Mouse (Mus musculus): ENCODE results near the gene Prkci. TPM values are rescaled to one million over a fixed set of nuclear protein-coding genes. Genes with fewer than 3 reads are reported as not detected.

Gene Prkci
- polyA plus RNA-seq, 1 experiment from 2014 or later: 37.1 TPM

- Histone ChIP-seq H3K36me3 (ENCODE audit: insufficient read depth, low read length) (no peaks in the 10 kb centered on the region), H3K9ac (replicated peaks; ENCODE audit: low read depth) (no peak overlapping the region), H3K27me3 (replicated peaks; ENCODE audit: insufficient read depth, low read length) (no peaks in the 10 kb centered on the region), H3K9me3 (ENCODE audit: low read length) (no peaks in the 10 kb centered on the region), H3K4me2 (replicated peaks; ENCODE audit: low read depth, low read length) (peak overlapping the region; percentile 41), H3K4me3 (ENCODE audit: low read depth, low read length) (no peak overlapping the region), H3K27ac (ENCODE audit: low read length) (no peak overlapping the region), H3K4me1 (ENCODE audit: insufficient read depth, low read depth, low read length) (peaks cover 9% of the 10 kb centered on the region)
- DNase-seq (ENCODE audit: low spot score) (peak; percentile 51), ATAC-seq (peak; percentile 43)
- WGBS: 16% methylated on average over 12 of the region's 12 CpGs
- no peak for TF ChIP-seq EP300 (IDR thresholded peaks at IDR 0.05)
- no peak for TF ChIP-seq CTCF (IDR thresholded peaks at IDR 0.05)
Measured at GRCm38 (mm10) chr3:31083507-31084245, 88.1 kb downstream of the Prkci start.

GRCm38 (mm10) chr3:31085000-31085399 is 89.5 kb downstream of the Prkci start:
- ATAC-seq (no peak), DNase-seq (ENCODE audit: low spot score) (no peak)
- WGBS: 66% methylated on average over 3 of the region's 3 CpGs
- H3K27me3 ChIP-seq (replicated peaks; ENCODE audit: insufficient read depth, low read length): no peaks in the 10 kb centered on the region
- no peak overlapping the region for H3K27ac ChIP-seq (ENCODE audit: low read length)
- no peak overlapping the region for H3K9ac ChIP-seq (replicated peaks; ENCODE audit: low read depth)
- H3K4me2 ChIP-seq (replicated peaks; ENCODE audit: low read depth, low read length): no peak overlapping the region
- no peaks in the 10 kb centered on the region for H3K9me3 ChIP-seq (ENCODE audit: low read length)
- TF ChIP-seq CTCF (IDR thresholded peaks at IDR 0.05): no peak
- TF ChIP-seq EP300 (IDR thresholded peaks at IDR 0.05): no peak
- no peaks in the 10 kb centered on the region for H3K36me3 ChIP-seq (ENCODE audit: insufficient read depth, low read length)
- H3K4me1 ChIP-seq (ENCODE audit: insufficient read depth, low read depth, low read length): peaks cover 9% of the 10 kb centered on the region
- no peak overlapping the region for H3K4me3 ChIP-seq (ENCODE audit: low read depth, low read length)

- Histone ChIP-seq H3K9ac (replicated peaks; ENCODE audit: low read depth) (no peak overlapping the region), H3K4me3 (ENCODE audit: low read depth, low read length) (no peak overlapping the region), H3K27me3 (replicated peaks; ENCODE audit: insufficient read depth, low read length) (no peaks in the 10 kb centered on the region), H3K36me3 (ENCODE audit: insufficient read depth, low read length) (no peaks in the 10 kb centered on the region), H3K4me2 (replicated peaks; ENCODE audit: low read depth, low read length) (no peak overlapping the region), H3K27ac (ENCODE audit: low read length) (no peak overlapping the region), H3K4me1 (ENCODE audit: insufficient read depth, low read depth, low read length) (0 out of 2 replicates have a peak, but pooled peaks cover 4% of the 10 kb centered on the region), H3K9me3 (ENCODE audit: low read length) (no peaks in the 10 kb centered on the region)
- 54% methylated on average over 10 of the region's 10 CpGs for WGBS
- DNase-seq (ENCODE audit: low spot score) (no peak), ATAC-seq (no peak)
- TF ChIP-seq CTCF (IDR thresholded peaks at IDR 0.05) (no peak), EP300 (IDR thresholded peaks at IDR 0.05) (no peak)
Measured at GRCm38 (mm10) chr3:31088789-31089775, 93.5 kb downstream of the Prkci start.

- Histone ChIP-seq H3K9ac (replicated peaks; ENCODE audit: low read depth) (no peak overlapping the region), H3K9me3 (ENCODE audit: low read length) (no peaks in the 10 kb centered on the region), H3K4me3 (ENCODE audit: low read depth, low read length) (no peak overlapping the region), H3K4me1 (ENCODE audit: insufficient read depth, low read depth, low read length) (0 out of 2 replicates have a peak, but pooled peaks cover 4% of the 10 kb centered on the region), H3K4me2 (replicated peaks; ENCODE audit: low read depth, low read length) (no peak overlapping the region), H3K27me3 (replicated peaks; ENCODE audit: insufficient read depth, low read length) (no peaks in the 10 kb centered on the region), H3K27ac (ENCODE audit: low read length) (no peak overlapping the region), H3K36me3 (ENCODE audit: insufficient read depth, low read length) (no peaks in the 10 kb centered on the region)
- ATAC-seq (no peak), DNase-seq (ENCODE audit: low spot score) (no peak)
- WGBS: 45% methylated on average over 7 of the region's 7 CpGs
- TF ChIP-seq CTCF (IDR thresholded peaks at IDR 0.05) (no peak), EP300 (IDR thresholded peaks at IDR 0.05) (no peak)
Measured at GRCm38 (mm10) chr3:31089956-31090355, 94.4 kb downstream of the Prkci start.

GRCm38 (mm10) chr3:31093196-31093595 is 97.6 kb downstream of the Prkci start:
- Histone ChIP-seq H3K9me3 (ENCODE audit: low read length) (no peaks in the 10 kb centered on the region), H3K4me3 (ENCODE audit: low read depth, low read length) (peak overlapping the region; percentile 97), H3K9ac (replicated peaks; ENCODE audit: low read depth) (no peak overlapping the region), H3K27me3 (replicated peaks; ENCODE audit: insufficient read depth, low read length) (no peaks in the 10 kb centered on the region), H3K36me3 (ENCODE audit: insufficient read depth, low read length) (no peaks in the 10 kb centered on the region), H3K4me1 (ENCODE audit: insufficient read depth, low read depth, low read length) (peaks cover 14% of the 10 kb centered on the region; the same call in 1 of the 2 replicates), H3K27ac (ENCODE audit: low read length) (peak overlapping the region; percentile 99; the same call in 1 of the 2 replicates), H3K4me2 (replicated peaks; ENCODE audit: low read depth, low read length) (peak overlapping the region; percentile 76)
- WGBS: 9% methylated on average over 13 of the region's 13 CpGs
- ATAC-seq: no peak
- TF ChIP-seq CTCF (IDR thresholded peaks at IDR 0.05) (no peak), EP300 (IDR thresholded peaks at IDR 0.05) (no peak)
- peak; percentile 37 for DNase-seq (ENCODE audit: low spot score)

Measured in lung, postnatal 0 days (tissue).